Mouse (Mus musculus) embryonic fibroblast, embryonic 13.5 days (primary cell): ENCODE results near the gene 1700012B07Rik.

Experiments
- CTCF ChIP-seq: IDR thresholded peaks from 2 replicates; pipeline ENCODE4 v1.5.1; 2011; ENCODE audit warnings: mild to moderate bottlenecking, control low read depth, low read length, moderate library complexity, borderline replicate concordance; ENCODE audit not compliant: insufficient read depth
- POLR2A ChIP-seq: IDR thresholded peaks from 2 replicates; pipeline ENCODE4 v1.6.1; 2011; ENCODE audit warnings: low read depth, mild to moderate bottlenecking, control low read depth, low read length, moderate library complexity

DNA sequence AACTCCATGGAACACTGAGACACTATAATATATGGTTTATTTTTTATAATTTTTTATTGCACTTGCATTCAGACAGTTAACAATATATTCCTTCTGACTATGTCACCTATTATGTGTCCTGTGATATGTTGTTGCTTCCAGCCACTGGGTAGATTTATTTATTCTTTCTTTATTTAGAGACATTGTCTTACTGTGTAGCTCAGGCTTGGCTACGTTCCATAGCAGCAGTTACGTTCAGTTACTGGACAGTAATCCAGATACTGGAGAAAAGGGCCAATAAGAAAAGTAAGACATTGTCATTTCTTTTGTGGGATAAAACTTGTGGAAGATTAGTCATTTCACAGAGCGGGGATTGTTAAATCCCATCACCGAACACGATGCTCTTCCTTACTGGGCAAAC, 2.5 kb upstream of the 1700012B07Rik start:
- no peak for TF ChIP-seq CTCF
- TF ChIP-seq POLR2A = no peak
